Mouse (Mus musculus) right cerebral cortex, postnatal 36 days (tissue): ENCODE results near the gene Atf7.

Experiments used
- DNase-seq, 2 experiments: peaks; one replicate each; pipeline ENCODE4 v3.0.0; 2022; ENCODE audit warnings: low spot score in 2 of 2, mixed read lengths in 1 of 2

Atf7 gene

DNA sequence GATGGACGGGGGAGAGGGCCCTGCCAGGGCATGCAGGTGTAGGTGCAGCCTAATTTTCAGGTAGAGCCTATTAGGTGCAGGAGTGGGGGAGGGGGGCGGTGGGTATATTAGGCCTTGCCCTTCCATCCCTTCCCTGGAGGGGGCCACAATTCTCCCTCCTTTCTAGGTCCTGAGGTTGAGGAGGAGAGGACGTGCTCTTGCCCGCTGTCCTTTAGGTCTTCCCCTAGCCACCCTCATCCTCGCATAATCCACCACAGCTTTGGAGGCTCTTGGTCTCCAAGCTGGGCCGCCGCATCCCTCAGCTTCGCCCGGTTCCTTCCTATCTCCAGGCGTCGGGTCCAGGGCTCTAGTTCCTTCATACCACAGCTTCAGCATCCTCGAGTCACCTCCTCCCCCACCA is 109.0 kb downstream of the Atf7 start:
- no peak for DNase-seq

DNA sequence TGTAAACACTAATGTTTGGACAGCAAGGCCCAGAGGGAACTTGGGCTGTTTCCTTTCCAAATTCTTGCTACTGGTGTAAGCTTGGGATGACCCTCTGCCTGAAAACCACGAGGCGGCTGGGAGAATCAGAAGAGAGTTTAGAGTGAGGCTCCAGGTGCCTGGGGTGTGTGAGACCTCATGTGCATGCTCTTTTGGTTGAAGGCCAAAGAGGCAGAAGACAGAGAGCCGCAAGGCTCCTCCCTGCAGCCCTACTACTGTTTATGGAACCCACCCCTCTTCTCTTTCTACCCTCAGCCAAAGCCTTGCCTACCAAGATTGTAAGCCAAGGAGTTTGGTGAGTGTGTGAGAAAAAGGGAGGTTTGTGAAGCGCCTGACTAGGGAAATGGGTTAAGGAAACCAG is 109.5 kb downstream of the Atf7 start:
- no peak for DNase-seq

DNA sequence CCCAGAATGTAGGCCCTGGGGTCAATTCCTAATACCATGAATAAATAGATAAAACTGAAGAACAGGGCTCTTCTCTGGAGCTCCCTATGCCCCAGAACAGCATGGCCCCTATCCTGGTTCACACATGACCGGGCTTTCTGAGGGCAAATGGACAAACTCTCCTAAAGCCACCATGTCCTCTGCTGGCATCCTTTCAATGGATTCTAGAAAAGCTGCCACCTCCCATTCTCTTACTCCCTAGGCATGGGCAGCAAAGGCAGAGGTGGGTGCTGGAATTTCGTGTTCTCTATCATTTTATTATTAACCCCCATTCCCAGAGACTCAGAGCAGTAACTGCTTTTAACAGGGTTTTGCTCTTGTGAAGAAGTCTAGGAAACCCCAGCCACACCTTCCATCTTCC is 110.0 kb downstream of the Atf7 start:
- no peak for DNase-seq

GRCm38 (mm10) chr15:102513004-102513403 is 112.3 kb downstream of the Atf7 start:
- no peak for DNase-seq

DNA sequence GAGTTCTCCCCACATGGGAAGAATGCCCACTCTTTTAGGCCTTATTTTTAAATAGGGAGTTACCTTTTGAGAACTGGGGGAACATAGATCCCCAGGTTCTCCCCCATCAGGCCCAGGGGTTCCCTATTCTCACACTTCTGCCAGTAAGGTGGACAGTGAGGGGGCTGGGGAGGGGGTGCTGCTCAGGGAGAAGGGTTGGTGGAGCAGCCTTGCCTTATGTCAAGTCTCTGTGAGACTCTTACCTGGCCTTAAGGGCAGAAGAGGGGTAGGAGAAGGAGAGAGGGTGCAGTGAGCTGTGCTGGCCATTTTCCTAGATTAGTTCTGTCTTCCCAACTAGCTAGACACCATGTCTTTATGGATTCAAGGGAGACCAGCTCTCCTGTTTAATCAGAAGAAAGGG is 112.8 kb downstream of the Atf7 start:
- no peak for DNase-seq

DNA sequence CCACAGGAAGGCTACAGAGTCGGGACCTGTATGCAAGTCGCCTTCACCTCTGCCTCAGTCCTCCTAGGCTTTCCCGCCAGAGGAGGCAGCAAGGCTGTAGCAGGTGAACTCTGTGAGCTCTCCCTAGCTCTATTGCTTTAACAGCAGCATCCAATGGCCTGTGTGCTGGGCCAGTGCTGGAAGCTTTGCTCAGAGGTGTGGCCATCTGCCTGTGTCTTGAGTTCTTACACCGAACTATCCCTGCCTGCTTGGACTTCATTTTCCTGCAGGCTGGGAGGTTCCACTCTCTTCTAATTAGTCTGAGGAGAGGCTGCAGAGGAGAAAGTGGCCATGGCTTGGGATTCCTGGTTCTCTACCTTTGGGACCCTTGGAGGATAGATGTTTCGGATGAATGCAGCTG is 113.3 kb downstream of the Atf7 start:
- DNase-seq: no peak

- DNase-seq: no peak
These were observed 113.9 kb downstream of the Atf7 start for GRCm38 (mm10) chr15:102511285-102511833.

DNA sequence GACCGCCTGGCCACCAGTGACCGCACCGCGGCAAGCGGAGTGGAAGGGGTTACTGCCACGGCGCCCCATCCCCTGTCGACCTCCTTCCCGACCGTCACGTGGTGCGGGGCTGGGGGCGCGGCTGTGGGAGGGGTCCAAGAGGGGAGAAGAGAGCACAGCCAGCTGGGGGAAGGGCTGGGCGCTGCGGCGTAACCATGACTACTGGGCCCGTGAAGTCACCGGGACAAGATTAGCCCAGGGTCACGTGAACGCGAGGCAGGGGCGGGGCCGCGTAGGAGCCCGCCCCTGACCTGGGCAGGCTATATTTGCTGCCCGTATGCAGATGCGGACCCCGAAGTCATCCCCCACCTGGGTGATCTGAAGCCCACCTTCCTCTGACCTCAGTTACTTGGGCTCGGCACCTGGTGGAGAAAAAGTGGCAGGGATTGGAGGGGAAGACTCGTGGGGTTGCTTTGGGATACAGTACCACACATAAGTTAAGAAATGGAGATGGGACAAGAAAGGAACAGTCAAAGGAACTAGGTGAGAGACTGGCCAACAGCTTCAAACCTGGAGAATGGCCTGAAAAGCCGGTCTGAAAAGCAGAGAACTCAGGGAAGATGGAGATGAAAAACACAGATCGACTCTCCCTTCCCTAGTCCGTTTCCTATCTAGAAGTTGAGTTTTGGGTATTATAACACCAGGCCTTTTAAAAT is 114.5 kb downstream of the Atf7 start:
- peak; percentile 82 to 87 for DNase-seq

GRCm38 (mm10) chr15:102510110-102510509 is 115.2 kb downstream of the Atf7 start:
- no peak for DNase-seq

- peak in 1 of 2 experiments; percentile 1 for DNase-seq
These were observed 116.9 kb downstream of the Atf7 start for GRCm38 (mm10) chr15:102508336-102508735.

DNA sequence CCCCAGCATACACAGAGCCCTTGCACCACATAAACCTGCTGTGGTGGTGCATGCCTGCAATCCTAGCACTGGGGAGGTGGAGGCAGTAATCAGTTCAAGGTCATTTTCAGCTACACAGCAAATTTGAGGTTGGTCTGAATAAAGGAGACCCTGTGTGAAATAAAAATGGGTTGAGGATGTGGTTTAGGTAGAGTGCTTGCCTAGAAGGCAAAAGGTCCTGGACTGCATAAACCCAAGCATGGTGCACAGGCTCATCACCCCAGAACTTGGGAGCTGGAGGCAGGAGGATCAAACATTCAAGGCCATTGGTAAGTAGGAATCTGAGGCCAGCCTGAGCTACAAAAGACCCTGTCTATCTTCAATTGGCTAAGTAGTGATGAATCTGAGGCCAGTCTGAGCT is 117.7 kb downstream of the Atf7 start:
- DNase-seq: peak in 1 of 2 experiments; percentile 0

DNA sequence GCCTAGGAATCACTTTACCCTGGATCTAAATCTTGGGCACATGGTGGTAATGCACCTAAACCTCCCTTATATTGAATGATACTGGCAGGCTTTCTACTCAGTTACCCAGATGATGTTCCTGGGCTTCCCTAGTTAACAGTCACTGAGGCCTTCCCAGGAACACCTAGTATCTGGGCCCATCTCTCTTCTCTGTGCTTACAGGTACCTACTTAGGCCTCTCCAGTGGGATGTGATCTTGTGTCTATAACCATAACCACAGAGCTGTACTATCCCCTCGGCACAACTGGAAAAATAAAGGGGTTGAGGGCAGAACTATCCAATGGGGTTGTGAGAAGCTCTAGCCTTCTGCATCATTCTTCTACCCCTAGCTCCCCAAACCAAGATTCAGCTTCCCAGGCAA is 118.4 kb downstream of the Atf7 start:
- DNase-seq: peak in 1 of 2 experiments; percentile 0

DNA sequence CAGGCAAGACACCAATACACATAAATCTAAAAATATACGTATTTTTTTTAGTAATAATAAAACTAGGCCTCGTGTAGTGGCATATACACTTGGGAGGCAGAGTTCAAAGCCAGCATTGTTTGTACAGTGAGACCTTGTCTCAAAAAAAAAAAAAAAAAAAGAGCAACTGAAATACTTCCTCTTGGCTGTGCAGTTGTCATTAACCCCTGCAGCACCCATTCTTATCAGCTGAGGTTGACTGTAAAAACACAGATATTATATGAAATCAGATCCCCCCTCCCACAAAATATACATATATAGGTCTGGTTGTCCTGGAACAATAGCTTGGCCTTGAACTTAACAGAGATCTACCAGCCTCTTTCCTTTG is 118.8 kb downstream of the Atf7 start:
- DNase-seq: no peak

DNA sequence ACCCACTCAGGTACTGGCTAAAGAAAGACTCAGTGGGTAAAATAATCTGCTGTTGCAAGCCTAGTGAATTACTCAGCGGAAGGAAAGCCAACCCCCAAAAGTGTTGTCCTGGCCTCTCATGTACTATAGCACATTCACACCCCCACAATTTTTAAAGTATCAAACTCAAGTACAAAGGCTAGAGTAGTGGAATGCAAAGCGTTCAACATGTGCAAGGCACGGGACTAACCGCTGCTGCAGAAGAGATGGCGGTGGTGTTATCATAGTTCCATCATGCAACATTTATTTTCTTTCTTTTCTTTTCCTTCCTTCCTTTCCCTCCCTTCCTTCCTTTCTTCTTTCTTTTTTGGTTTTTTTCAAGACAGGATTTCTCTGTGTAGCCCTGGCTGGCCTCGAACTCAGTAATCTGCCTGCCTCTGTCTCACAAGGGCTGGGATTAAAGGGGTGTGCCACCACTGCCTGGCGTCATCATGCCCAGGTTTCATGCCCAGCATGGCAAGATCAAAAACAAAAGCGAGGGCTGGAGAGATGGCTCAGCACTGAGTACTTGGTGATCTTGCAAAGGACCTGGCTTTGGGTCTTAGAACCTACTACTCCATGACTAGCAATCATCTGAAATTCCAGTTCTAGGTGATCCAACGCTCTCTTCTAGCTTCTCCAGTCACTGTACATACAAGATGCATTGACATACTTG is 119.3 kb downstream of the Atf7 start:
- DNase-seq: peak in 1 of 2 experiments; percentile 4

DNA sequence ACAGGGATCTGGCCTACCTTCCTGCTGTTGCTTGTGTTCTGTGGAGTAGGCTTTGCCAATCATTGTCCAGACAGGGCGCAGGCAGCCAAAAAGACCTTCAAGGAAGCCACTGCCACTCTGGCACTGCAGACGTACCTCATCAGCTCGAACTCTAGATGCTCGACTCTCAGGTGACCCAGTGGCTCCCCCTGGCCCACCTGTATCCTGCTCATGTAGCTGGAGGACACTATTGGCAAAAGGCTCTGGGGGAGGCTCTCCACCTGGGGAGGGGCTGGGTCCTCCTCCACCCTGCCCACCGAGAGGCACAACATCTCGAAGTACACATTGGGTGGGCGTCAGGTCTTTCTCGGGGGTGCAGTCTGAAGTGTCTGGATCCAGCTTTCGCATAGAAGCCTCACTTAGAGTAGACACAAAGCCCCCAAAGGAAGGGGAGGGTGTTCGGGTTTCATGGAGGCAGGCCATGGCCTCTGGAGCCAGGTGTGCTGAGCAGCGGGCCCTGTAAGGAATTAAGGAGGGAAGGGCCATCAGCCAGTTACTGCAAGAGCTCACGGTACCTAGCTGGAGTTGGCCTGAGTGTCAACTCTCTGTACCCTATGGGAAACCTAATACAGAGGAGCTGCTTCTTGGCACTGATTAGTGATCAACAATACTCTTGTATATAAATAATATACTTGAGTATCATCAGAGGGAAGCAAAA is 120.0 kb downstream of the Atf7 start:
- peak in 1 of 2 experiments; percentile 0 for DNase-seq

DNA sequence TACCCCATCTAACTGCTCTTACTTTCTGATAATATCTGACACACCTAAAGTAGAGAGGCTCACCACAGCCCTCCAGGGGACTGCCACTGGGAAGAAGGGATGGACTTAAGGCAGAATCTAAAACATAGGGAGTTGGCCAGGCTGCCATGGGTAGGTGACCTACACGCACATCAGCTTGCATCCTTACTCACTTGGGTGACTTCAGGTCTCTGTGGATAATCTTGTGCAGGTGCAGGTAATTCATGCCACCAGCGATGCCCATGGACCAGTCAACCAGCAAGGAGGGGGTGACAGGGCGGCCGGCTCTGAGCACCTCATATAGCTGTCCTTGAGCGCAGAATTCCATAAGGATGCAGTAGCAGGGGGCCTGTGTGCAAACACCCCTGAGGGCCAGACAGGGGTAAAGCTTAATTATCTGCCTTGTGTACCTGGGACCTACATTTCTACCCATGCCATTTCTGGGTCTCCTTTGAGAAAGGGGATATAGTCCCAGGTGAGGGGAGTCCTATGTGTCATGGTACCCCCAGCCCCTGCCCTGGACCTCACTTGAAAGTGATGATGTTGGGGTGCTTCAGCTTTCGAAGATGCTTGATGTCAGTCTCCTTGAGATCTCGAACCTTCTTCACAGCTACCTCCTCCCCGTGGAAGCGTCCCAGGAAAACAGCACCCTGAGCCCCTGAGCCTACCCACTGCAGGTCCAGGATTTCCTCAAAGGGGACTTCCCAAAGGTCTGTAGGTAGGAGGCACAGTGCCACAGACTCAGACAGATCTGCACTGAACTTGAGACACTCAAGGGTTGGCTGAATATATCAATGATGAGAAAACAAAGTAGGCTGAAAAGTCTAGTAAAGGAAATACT is 121.1 kb downstream of the Atf7 start:
- no peak for DNase-seq

DNA sequence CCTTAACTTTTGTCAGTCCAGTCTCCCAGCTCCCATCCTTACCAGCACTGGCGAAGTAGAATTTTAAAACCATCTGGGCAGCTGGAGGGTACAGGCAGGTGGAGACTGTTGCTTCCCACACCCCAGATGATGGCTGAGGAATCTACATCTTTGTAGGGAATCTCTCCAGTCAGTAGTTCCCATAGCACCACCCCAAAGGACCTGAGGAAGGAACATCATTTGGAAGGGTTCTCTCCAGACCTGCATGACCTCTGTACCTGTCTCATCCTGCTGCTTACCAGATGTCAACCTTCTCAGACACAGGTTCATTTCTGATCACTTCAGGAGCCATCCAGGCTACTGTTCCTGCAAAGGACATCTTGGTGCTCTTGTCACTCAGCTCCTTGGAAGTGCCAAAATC is 121.8 kb downstream of the Atf7 start, which contains the start of gene Gm10337:
Gene Gm10337, plus strand, starts transcription at position 276 of the 400 bp plus-strand sequence.
- no peak for DNase-seq

GRCm38 (mm10) chr15:102502254-102502840 is 122.9 kb downstream of the Atf7 start:
- no peak for DNase-seq

DNA sequence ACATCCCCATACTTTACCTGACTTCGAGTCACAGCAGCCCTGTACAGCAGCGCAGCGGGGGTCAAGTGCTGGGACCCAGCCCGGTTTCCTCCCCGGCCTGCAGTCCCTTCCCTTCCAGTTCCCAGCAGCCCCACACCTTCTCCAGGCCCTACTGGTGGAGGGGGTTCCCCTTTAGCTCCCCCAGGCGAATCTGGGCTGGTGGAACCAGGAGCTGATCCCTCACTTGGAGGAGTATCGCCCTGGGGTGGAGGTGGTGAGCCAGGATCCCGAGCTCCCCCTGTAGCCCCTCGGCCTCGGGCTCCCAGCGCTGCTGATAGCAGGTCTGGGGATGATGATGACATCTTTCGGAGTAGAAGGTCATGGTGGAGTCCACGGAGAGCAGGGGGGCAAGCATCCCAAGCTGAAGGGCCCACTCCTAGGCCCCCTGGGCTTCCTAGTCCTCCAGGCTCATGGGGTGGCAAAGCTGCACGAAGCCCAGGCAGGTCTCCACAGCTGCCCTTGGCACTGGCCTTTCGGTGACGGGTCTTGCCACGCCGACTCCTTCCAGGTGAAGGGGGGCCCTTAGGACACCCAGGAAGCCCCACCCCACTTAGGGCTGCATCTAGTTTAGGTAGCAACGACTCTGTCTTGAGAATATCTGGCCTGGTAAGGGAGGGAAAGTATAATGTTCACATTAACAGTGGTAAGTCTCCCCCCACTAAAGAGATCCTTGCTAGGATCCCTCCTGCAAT is 124.0 kb downstream of the Atf7 start:
- no peak for DNase-seq

DNA sequence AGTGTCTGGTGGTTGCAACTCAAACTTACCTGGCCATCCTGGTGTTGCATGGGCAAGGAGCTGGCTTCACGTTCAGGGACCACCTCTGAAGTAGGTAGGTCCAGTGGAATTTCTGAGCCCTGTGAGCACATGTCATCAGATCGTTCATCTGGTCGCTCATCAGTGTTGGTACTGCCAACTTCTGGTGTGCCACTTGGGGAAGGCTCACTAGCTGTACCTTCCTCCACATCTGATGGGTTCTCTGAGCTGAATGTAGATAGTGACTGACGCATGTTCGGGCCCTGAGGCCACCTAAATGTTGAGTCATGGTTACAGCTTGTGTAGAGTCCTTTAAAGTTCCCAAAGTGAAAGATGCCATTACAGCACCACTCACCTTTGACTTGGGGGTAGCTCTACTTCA is 124.8 kb downstream of the Atf7 start:
- no peak for DNase-seq
